Mouse (Mus musculus): Measurements from ENCODE around the gene Haus3. TPM values are rescaled to one million over a fixed set of nuclear protein-coding genes. Genes with fewer than 3 reads are reported as not detected.

Haus3 gene
- total RNA-seq, 1 experiment from 2014 or later = 10.0 TPM

DNA sequence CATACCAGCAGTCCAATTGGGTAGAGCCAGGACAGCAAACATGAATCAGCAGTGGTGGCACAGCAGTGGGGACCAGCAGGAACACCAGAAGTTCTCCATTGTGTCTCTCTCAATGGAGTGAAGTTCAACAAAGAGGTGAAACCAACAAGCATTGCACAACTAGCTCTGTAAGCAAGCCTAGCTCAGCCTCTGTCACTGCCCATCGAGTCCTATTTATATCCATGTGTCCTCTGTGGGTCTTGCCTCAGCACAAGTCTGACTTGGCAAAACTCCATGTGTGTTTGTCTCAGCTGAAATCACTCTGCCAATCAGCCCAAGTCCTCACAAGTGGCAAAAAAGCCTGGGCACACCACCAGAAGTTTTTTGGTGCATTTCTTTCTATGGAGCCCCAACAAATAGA lies 63.6 kb downstream of the Haus3 start:
- DNase-seq = peak; percentile 56

Other genes starting within 250 kb of the Haus3 start
- 18.3 and 23.0 TPM in 2 replicates for gene Nelfa, start 233.1 kb downstream of the Haus3 start, total RNA-seq (2021)
- gene Gm1673, start 186.1 kb downstream of the Haus3 start, total RNA-seq (2021) = 10.8 and 19.4 TPM in 2 replicates
- gene Nat8l, start 173.5 kb downstream of the Haus3 start, total RNA-seq (2021) = 17.1 and 18.7 TPM in 2 replicates
- 35.4 and 47.0 TPM in 2 replicates for gene Poln, start 79 bp downstream of the Haus3 start, total RNA-seq (2021)
- gene Mxd4, start 18.2 kb upstream of the Haus3 start, total RNA-seq (2021) = 145 and 158 TPM in 2 replicates
- 0.44 and 1.6 TPM in 2 replicates for gene Zfyve28, start 118.9 kb upstream of the Haus3 start, total RNA-seq (2021)
- gene Cfap99, start 119.1 kb upstream of the Haus3 start, total RNA-seq (2021) = not detected in 2 replicates
- gene Rnf4, start 166.8 kb upstream of the Haus3 start, total RNA-seq (2021) = 99.3 and 112 TPM in 2 replicates
- gene Fam193a, start 200.4 kb upstream of the Haus3 start, total RNA-seq (2021) = 30.4 and 34.1 TPM in 2 replicates

Data from adrenal gland, postnatal 14 days (tissue).